Mouse (Mus musculus) lung, embryonic 14.5 days (tissue): ENCODE results near the gene Nup210. TPM values are rescaled to one million over a fixed set of nuclear protein-coding genes. Genes with fewer than 3 reads are reported as not detected.

Experiments
- ATAC-seq: fragments of 200-750 bp; cut with Nextera tagmentation; 2 replicates; pipeline ENCODE4 v1.8.0; 2017; ENCODE audit warnings: mild to moderate bottlenecking, moderate TSS enrichment, moderate library complexity; ENCODE audit not compliant: insufficient read depth
- DNase-seq: peaks from one replicate; pipeline ENCODE4 v3.0.0-alpha.2; 2015
- H3K27ac ChIP-seq: fragments of 300-500 bp; sonication (generic); 2 replicates; pipeline ENCODE4 v1.5.1; 2014; ENCODE audit warnings: low read depth, mild to moderate bottlenecking, moderate library complexity
- H3K27me3 ChIP-seq: fragments of 300-500 bp; sonication (generic); 2 replicates; pipeline ENCODE4 v1.6.1; 2014; ENCODE audit warnings: low read length, control low read depth; ENCODE audit not compliant: insufficient read depth
- H3K36me3 ChIP-seq: fragments of 300-500 bp; sonication (generic); 2 replicates; pipeline ENCODE4 v1.6.1; 2014; ENCODE audit warnings: control low read depth; ENCODE audit not compliant: insufficient read depth
- H3K4me1 ChIP-seq: fragments of 300-500 bp; sonication (generic); 2 replicates; pipeline ENCODE4 v1.6.1; 2014; ENCODE audit warnings: antibody characterized with exemption, control low read depth; ENCODE audit not compliant: insufficient read depth
- H3K4me2 ChIP-seq: fragments of 300-500 bp; sonication (generic); 2 replicates; pipeline ENCODE4 v1.6.1; 2014; ENCODE audit warnings: mild to moderate bottlenecking
- H3K4me3 ChIP-seq: fragments of 300-500 bp; sonication (generic); 2 replicates; pipeline ENCODE4 v1.5.1; 2014; ENCODE audit warnings: low read depth, low read length
- H3K9ac ChIP-seq: fragments of 300-500 bp; sonication (generic); 2 replicates; pipeline ENCODE4 v1.6.1; 2014
- H3K9me3 ChIP-seq: fragments of 300-500 bp; sonication (generic); 2 replicates; pipeline ENCODE4 v1.6.1; 2016; ENCODE audit warnings: low read depth, low read length, control low read depth
- CTCF ChIP-seq: IDR thresholded peaks from 2 replicates; pipeline ENCODE4 v1.5.1; 2016; ENCODE audit warnings: antibody characterized with exemption, low read depth
- WGBS: fragments of 180-500 bp; shearing (Covaris S2); extraction: QIAGEN DNeasy Blood & Tissue Kit; methylation state at CpG from one replicate; pipeline ENCODE4 v1.1.7; 2014; 5-methylcytosine and 5-hydroxymethylcytosine counted together
- polyA plus RNA-seq: library from polyadenylated mRNA; unstranded; fragments of >200 nt; fragmentation: Nextera tagmentation; extraction: Ambion mirVana; gene quantifications from 2 replicates; pipeline ENCODE4 v1.2.1, GENCODE M21; 2014

The Nup210 gene
- polyA plus RNA-seq, 1 experiment from 2014 or later, result 35.3 TPM

GRCm38 (mm10) chr6:91145056-91145455 lies 28.4 kb upstream of the Nup210 start:
- no peaks in the 10 kb centered on the region for H3K4me1 ChIP-seq
- no peak overlapping the region for H3K27ac ChIP-seq
- no peak overlapping the region for H3K4me3 ChIP-seq
- ATAC-seq, result no peak
- no peaks in the 10 kb centered on the region for H3K36me3 ChIP-seq
- no peaks in the 10 kb centered on the region for H3K9me3 ChIP-seq
- WGBS, result 64% methylated on average over 3 of the region's 3 CpGs
- TF ChIP-seq CTCF, result no peak
- no peaks in the 10 kb centered on the region for H3K27me3 ChIP-seq
- H3K9ac ChIP-seq, result no peak overlapping the region
- no peak overlapping the region for H3K4me2 ChIP-seq
- DNase-seq, result no peak

- Histone ChIP-seq H3K9me3 (no peaks in the 10 kb centered on the region), H3K4me2 (no peak overlapping the region), H3K27me3 (no peaks in the 10 kb centered on the region), H3K27ac (no peak overlapping the region), H3K36me3 (no peaks in the 10 kb centered on the region), H3K4me3 (no peak overlapping the region), H3K9ac (no peak overlapping the region), H3K4me1 (no peaks in the 10 kb centered on the region)
- WGBS, result 24% methylated on average over 4 of the region's 4 CpGs
- TF ChIP-seq CTCF, result peak; percentile 92
- DNase-seq (peak; percentile 89), ATAC-seq (no peak; the same call in 1 of the 2 replicates)
Measured at GRCm38 (mm10) chr6:91139846-91140245, 23.2 kb upstream of the Nup210 start.

- no peak overlapping the region for H3K4me3 ChIP-seq
- H3K4me1 ChIP-seq, result no peaks in the 10 kb centered on the region
- DNase-seq, result peak; percentile 14
- H3K9ac ChIP-seq, result no peak overlapping the region
- no peak overlapping the region for H3K4me2 ChIP-seq
- no peaks in the 10 kb centered on the region for H3K27me3 ChIP-seq
- no peak for TF ChIP-seq CTCF
- ATAC-seq, result no peak
- no peaks in the 10 kb centered on the region for H3K9me3 ChIP-seq
- no peaks in the 10 kb centered on the region for H3K36me3 ChIP-seq
- H3K27ac ChIP-seq, result no peak overlapping the region
- WGBS, result 38% methylated on average over 10 of the region's 10 CpGs
Measured at GRCm38 (mm10) chr6:91137343-91137956, 20.8 kb upstream of the Nup210 start.

GRCm38 (mm10) chr6:91130856-91131255 lies 14.2 kb upstream of the Nup210 start:
- Histone ChIP-seq H3K4me2 (no peak overlapping the region), H3K36me3 (no peaks in the 10 kb centered on the region), H3K4me1 (no peaks in the 10 kb centered on the region), H3K27ac (no peak overlapping the region), H3K27me3 (no peaks in the 10 kb centered on the region), H3K9ac (no peak overlapping the region), H3K4me3 (no peak overlapping the region), H3K9me3 (no peaks in the 10 kb centered on the region)
- ATAC-seq (no peak), DNase-seq (no peak)
- 49% methylated on average over 1 of the region's 1 CpGs for WGBS
- TF ChIP-seq CTCF, result no peak

- ATAC-seq, result no peak
- Histone ChIP-seq H3K36me3 (no peaks in the 10 kb centered on the region), H3K4me1 (no peaks in the 10 kb centered on the region)
Measured at GRCm38 (mm10) chr6:91128996-91129395, 12.4 kb upstream of the Nup210 start.

GRCm38 (mm10) chr6:91125228-91125585 lies 8.6 kb upstream of the Nup210 start:
- H3K4me2 ChIP-seq, result no peak overlapping the region
- H3K9me3 ChIP-seq, result no peaks in the 10 kb centered on the region
- ATAC-seq, result no peak
- no peak for TF ChIP-seq CTCF
- no peaks in the 10 kb centered on the region for H3K36me3 ChIP-seq
- H3K27ac ChIP-seq, result no peak overlapping the region
- no peak overlapping the region for H3K9ac ChIP-seq
- H3K27me3 ChIP-seq, result peaks cover 4% of the 10 kb centered on the region; the same call in 1 of the 2 replicates
- DNase-seq, result no peak
- WGBS, result 69% methylated on average over 2 of the region's 2 CpGs
- H3K4me1 ChIP-seq, result no peaks in the 10 kb centered on the region
- H3K4me3 ChIP-seq, result no peak overlapping the region

More at GRCm38 (mm10) chr6:91128996-91129395, 12.4 kb upstream of the Nup210 start:
- DNase-seq, result no peak
- no peak overlapping the region for H3K9ac ChIP-seq
- H3K27ac ChIP-seq, result no peak overlapping the region
- no peaks in the 10 kb centered on the region for H3K9me3 ChIP-seq
- TF ChIP-seq CTCF, result peak; percentile 27; the same call in 1 of the 2 replicates
- no peak overlapping the region for H3K4me3 ChIP-seq
- H3K27me3 ChIP-seq, result peaks cover 4% of the 10 kb centered on the region; the same call in 1 of the 2 replicates
- H3K4me2 ChIP-seq, result no peak overlapping the region
- 43% methylated on average over 4 of the region's 4 CpGs for WGBS

GRCm38 (mm10) chr6:91124286-91125227 lies 7.9 kb upstream of the Nup210 start:
- no peaks in the 10 kb centered on the region for H3K4me1 ChIP-seq
- H3K36me3 ChIP-seq, result no peaks in the 10 kb centered on the region
- no peak overlapping the region for H3K27ac ChIP-seq
- ATAC-seq (no peak), DNase-seq (no peak)
- TF ChIP-seq CTCF, result no peak
- H3K27me3 ChIP-seq, result peaks cover 4% of the 10 kb centered on the region; the same call in 1 of the 2 replicates
- no peak overlapping the region for H3K4me3 ChIP-seq
- H3K4me2 ChIP-seq, result no peak overlapping the region
- 36% methylated on average over 7 of the region's 7 CpGs for WGBS
- H3K9ac ChIP-seq, result no peak overlapping the region
- no peaks in the 10 kb centered on the region for H3K9me3 ChIP-seq
